Mouse (Mus musculus) frontal cortex, postnatal 10 days (tissue): Measurements from ENCODE around the gene Gm49373.
"Not testable (repeated sequence)": the region's sequence is repeated elsewhere in the genome, so short reads cannot be mapped to it uniquely, and the experiment has no call there.

ENCODE experiments used
- DNase-seq, 2 experiments: peaks; one replicate each; pipeline ENCODE4 v3.0.0; 2022; ENCODE audit warnings: low spot score in 2 of 2, mixed read lengths in 1 of 2

Gene Gm49373

DNA sequence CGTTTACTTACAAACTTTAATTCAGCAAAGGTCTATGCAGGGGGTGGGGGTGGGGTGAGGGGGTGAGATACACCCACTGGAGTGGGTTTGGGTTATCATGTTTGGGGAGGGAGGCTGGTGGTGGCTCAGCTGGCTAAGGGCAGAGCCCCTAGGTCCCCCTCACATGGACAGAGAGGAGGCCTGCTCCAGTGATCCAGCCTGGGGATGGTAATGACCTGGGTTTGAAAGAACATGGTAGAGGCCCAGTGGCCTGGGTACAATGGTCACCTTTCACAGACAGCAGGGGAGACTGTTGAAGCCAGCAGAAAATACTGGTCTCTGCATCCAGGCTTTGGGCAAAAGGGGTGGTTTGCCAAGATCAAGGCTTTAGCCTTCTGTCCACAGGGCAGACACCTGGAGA is 1.3 kb upstream of the Gm49373 start:
- no peak for DNase-seq

DNA sequence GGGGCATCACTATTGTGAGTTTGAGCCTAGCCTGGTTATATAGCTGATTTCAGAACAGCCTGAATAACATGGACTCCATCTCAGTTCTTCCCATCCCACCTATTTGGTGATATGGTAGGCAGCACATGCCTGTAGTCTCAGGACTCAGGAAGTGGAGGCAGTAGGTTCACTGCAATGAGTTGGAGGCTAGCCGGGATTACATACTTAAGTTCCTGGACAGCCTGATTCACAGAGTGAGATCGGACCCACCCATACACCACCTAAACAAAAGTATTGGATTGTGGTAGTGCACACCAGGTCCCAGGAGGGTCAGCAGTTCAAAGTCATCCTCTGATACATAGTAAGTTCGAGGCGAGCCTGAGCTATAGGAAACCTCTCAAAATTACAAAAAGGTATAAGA is 255 bp downstream of the Gm49373 start:
- DNase-seq, result no peak

DNA sequence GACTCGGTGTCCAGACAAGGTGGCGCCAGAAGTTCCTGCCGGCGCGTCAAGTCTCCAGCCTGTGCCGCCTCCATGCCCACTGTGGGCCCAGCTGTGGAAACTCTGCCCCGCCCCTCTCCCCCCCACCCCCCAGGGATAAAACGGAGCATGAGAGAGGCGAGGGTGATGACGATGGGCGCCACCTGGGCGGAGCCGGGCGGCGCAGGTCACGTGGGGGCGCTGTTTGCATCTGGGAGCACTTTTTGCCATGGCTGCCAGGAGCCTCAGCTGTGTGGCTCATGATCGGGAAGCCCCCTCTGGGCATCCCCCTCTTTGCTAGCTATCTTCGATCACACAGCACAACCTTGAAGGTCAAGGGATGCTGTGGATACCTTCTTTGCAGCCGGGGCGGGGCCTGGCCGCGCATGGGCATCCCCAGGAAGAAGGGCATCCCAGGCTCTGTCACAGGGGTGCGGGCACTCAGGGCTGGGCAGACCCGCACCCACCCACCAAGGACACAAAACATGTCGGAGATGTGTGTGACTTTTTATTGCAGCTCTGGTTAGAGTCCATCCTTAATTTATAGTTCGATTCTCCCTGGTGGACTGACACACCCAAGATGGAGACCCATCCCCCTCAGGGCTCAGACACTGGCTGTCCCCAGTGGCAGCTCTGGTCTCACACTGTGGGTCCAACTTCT is 5.8 kb downstream of the Gm49373 start, which contains the start of gene Zglp1:
Gene Zglp1 (minus strand): TSS at position 88 of the 679 bp plus-strand sequence.
- no peak for DNase-seq

DNA sequence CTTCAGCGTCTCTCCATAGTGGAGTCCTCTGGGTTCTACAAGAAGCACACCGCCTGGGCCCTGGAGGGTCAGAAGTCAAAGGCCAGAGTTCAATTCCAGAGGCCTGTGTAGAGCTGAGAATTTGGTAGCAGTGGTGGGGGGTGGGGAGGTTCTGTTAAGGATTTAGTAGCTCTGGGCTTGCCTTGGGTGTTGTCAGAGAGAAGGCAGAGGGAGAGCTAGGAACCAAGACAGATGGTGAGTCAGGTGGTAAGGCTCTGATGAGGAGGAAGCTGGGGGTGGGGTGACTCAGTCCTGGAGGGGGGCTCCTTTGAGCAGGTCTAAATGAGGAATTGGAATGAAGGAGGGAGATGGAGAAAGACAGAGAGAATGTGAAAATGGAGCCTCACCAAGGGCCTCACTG is 10.0 kb downstream of the Gm49373 start:
- DNase-seq, result peak in 1 of 2 experiments; percentile 67

DNA sequence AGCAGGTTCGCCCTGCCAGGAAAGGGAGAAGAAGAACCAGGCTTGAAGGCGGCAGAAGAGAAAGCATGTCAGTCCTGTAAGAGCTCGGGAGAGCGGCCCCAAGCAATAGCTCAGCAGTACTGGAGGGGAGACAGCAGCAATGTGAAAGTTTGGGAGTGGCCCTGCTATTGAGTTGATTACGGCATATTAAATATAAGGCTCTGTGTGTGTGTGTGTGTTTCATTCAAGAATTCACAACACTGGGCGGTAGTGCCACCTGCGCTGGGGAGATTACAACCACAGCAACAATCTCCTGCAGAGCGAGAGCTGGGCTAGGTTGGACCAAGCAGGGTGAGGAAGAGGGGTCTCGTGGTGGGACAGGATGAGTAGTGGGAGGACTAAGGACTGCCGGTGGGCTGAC is 21.3 kb downstream of the Gm49373 start:
- DNase-seq, result no peak

- no peak for DNase-seq
Measured at GRCm38 (mm10) chr9:21045235-21045634, 27.7 kb downstream of the Gm49373 start.

DNA sequence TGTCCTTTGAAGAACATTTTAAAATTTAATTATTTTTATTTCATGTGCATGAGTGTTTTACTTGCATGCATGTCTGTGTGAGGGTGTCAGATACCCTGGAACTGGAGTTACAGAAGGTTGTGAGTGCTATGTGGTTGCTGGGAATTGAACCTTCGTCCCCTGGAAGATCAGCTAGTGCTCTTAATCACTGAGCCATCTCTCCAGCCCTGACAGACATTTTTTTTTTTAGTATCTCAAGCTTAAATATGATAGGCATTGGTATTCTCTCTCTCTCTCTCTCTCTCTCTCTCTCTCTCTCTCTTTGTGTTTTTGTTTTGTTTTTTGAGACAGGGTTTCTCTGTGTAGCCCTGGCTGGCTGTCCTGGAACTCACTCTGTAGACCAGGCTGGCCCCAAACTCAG is 28.1 kb downstream of the Gm49373 start:
- not testable (repeated sequence) for DNase-seq

- DNase-seq, result no peak
Measured at GRCm38 (mm10) chr9:21043563-21043962, 29.3 kb downstream of the Gm49373 start.

DNA sequence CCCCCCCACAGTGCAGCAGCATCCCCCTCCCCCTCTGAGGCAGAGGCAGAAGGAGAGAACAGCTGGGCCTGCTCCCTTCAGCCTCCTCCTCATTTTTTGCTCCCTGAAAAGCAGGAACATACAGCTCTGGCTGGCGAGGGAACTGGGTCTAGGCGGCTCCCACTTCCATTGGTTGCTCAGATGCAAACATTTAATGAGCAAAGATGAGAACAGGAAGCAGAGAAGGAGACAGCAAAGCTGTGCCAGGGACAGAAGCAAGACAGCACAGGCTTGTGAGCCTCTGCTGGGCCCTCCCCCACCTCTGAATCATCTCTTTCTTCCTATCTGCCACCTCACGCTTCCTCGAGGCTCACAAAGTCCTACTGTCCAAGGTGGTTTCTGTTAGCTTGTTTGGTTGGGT is 31.6 kb downstream of the Gm49373 start:
- peak; percentile 41 to 68 for DNase-seq

DNA sequence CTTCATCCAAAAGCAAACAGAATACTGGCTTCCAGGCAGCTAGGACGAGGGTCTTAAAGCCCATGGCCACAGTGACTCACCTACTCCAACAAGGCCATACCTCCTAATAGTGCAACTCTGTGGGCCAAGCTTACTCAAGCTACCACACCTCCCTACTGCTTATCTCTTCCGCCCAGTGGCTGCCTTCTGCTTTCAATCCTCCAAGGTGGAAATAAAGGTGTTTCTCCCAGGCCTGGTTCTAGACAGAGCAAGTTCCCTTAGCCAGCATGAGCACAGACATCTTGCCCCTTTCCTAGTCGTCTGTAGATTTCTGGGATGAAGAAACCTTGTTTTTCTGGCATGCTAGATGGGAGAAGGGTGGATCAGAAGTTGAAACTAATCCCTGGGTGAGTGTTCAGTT is 33.1 kb downstream of the Gm49373 start:
- DNase-seq, result no peak

DNA sequence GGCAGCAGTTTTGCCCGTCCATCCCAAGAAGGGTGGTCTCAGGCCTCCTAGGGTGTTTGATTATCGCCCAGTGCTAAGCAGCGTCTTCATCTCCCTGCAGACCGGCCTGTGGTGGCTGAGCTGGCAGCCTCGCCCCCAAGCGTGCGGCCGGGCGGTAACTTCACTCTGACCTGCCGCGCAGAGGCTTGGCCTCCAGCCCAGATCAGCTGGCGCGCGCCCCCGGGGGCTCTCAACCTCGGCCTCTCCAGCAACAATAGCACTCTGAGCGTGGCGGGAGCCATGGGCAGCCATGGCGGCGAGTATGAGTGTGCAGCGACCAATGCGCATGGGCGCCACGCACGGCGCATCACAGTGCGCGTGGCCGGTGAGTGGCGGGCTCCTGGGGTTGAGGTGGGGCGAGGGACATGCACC is 35.4 kb downstream of the Gm49373 start:
- DNase-seq, result peak in 1 of 2 experiments; percentile 44

DNA sequence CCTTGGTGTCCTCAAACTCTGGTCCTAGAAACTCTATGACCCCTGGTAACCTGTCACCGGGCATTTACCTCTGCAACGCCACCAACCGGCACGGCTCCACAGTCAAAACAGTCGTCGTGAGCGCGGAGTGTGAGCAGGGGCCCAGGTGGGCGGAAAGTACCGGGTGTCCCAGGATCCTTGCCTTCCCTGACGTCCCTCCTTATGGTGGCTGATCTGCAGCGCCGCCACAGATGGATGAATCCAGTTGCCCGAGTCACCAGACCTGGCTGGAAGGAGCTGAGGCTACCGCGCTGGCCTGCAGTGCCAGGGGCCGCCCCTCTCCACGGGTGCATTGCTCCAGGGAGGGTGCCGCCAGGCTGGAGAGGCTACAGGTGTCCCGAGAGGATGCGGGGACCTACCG is 36.2 kb downstream of the Gm49373 start:
- no peak for DNase-seq

DNA sequence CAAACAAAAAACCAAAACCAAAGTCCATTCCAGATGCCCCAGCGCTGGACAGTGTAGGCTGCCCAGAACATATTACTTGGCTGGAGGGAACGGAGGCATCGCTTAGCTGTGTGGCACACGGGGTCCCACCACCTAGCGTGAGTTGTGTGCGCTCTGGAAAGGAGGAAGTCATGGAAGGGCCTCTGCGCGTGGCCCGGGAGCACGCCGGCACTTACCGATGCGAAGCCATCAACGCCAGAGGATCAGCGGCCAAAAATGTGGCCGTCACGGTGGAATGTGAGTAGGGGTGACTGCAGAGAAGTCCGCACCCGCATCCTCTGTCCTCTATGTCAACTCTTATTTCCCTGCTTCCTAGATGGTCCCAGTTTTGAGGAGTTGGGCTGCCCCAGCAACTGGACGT is 36.7 kb downstream of the Gm49373 start:
- DNase-seq, result no peak

DNA sequence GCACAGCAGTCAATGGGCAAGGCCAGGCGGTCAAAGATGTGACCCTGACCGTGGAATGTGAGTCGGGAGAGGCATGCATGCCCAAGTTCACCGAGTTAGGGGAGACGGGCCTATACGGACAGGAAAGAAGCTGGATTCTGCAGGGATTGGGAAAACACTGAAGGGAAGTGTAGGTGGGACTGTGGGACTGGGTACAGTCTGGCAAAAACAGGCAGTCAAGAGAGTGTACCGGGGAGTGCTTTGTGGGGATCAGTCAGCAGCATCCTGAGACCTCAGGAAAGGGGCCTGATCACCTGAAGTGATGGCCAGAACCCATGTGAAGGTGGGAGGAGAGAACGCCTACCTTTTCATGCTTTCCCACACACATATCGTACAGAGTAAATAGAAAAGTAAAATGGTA is 37.3 kb downstream of the Gm49373 start:
- no peak for DNase-seq

DNA sequence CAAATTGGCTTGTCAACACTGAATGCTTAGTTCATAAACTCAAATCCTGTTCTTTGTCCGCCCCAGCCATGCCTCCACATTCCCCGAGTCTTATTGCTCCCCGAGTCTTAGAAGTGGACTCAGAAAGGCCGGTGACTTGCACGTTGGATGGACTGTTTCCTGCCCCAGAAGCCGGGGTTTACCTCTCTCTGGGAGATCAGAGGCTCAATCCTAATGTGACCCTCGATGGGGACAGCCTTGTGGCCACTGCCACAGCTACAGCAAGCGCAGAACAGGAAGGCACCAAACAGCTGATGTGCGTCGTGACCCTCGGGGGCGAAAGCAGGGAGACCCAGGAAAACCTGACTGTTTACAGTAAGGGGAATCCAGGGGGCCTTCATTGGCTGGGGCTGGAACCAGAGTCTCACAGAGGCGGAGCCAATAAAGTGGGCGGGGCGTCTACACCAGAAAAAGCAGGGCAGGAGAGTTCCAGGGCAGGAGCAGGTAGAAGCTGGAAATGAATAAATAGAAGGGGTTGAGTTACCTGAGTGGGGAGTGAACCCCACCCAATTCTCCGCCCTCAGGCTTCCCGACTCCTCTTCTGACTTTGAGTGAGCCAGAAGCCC is 38.3 kb downstream of the Gm49373 start:
- no peak for DNase-seq

- DNase-seq, result peak in 1 of 2 experiments; percentile 56
Measured at GRCm38 (mm10) chr9:21033136-21033535, 39.8 kb downstream of the Gm49373 start.

GRCm38 (mm10) chr9:21032491-21032890 is 40.4 kb downstream of the Gm49373 start:
- no peak for DNase-seq

- peak; percentile 81 to 84 for DNase-seq
Measured at GRCm38 (mm10) chr9:21031896-21032351, 41.0 kb downstream of the Gm49373 start, which contains the start of gene Icam5. Gene Icam5 (plus strand): TSS chr9:21032073.

GRCm38 (mm10) chr9:21031251-21031895 is 41.5 kb downstream of the Gm49373 start:
- DNase-seq, result peak; percentile 78 to 81

DNA sequence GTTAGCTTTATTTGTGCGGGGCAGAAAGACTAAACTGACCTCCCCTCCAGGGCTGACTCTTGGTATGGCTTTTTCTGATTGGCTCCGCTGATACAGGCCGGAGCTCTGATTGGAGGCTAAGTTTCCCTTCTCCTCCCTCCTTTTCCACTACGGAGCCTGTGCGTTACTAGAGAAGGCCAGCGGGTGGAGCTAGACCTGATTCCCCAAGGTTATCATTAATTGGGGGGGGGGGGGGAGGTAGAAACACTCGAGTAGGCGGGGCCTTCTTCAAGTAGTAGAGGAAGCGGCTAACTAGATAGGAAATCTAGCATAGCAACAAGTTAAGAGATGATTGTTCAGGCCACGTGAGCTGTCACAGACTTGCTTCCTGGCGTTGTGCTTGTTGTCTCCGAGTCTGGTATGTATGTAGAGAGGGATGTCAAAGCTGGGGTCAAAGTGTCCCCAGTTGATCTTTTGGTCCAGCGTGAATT is 42.1 kb downstream of the Gm49373 start:
- peak in 1 of 2 experiments; percentile 83 for DNase-seq

- DNase-seq, result no peak
Measured at GRCm38 (mm10) chr9:21030055-21030600, 42.8 kb downstream of the Gm49373 start.
